Mouse (Mus musculus): ENCODE measurements around the gene Lsm7.
A peak's percentile ranks its signal among the peaks of the same experiment; 100 is the strongest.

Lsm7 gene

GRCm38 (mm10) chr10:80876028-80876427, 21.0 kb upstream of the Lsm7 start:
- DNase-seq (ENCODE audit: low spot score in 2 of 2): peak; percentile 76 to 85

DNA sequence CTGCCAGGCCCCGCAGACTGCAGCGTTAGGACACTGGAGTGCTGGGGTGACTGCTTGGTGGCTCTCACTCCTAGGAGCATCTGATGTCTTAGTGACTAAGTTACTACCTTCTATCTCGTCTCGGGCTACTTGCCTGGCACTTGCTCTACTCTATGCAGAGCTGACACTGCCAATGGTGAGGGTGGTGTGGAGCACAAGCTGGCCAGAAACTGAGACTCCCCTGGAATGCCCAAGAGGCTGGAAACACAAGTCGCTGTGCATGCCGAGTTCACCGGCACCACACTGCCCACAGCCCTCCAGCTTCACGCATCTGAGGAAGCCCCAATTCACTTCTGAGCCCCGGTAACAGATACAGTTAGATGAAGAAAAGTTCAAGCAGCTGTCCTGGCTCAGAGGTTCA, 19.0 kb upstream of the Lsm7 start:
- DNase-seq (ENCODE audit: low spot score in 2 of 2): no peak

DNA sequence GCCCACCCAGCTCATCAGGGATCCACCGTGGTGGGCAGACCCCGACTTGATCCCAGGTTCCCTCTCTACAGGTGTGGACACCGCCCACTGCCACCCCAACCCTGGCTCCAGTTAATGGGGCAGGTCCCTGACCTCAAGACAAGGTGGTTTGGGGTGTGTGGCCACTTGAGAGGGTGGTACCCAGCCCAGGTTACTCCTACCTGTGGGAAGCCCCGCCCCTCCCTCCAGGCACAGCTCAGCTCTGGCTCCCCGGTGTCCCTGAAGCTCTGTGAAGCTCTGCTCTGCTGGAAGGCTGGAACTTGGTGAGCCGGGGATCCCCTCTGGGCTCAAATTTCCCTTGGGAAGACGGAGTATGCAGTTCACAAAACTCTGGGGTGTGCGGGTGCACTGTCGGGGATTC, 16.6 kb upstream of the Lsm7 start, which contains the start of gene Tmprss9:
Gene Tmprss9, plus strand, starts transcription at position 268 of the 400 bp plus-strand sequence.
- DNase-seq (ENCODE audit: low spot score in 2 of 2): no peak

- DNase-seq (ENCODE audit: low spot score in 2 of 2): peak in 1 of 2 experiments; percentile 12
Observed at GRCm38 (mm10) chr10:80870993-80871392, 16.0 kb upstream of the Lsm7 start.

DNA sequence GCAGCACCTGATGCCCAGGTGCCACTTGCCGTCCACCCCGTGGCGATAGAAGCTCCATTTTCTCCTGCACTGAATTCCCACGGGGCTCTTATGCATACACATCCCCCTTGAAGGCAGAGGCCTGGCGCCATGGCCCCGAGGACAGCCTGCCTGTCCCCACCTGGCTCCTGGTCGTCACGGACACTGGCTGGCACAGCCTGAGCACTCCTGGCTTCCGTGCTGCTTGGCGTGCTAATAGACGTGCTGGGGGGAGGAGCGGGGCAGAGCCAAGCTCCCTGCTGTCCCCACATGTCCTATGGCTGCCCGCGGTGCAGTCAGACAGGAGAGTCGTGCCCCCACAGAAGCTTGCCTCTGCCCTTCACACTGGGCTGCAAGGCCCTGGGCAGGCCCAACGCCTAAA, 9.4 kb upstream of the Lsm7 start:
- no peak for DNase-seq (ENCODE audit: low spot score in 2 of 2)

- DNase-seq (ENCODE audit: low spot score in 2 of 2): no peak
Observed at GRCm38 (mm10) chr10:80862305-80862704, 7.3 kb upstream of the Lsm7 start.

- DNase-seq (ENCODE audit: low spot score in 2 of 2): peak; percentile 77 to 86
Observed at GRCm38 (mm10) chr10:80858350-80858935, 3.4 kb upstream of the Lsm7 start.

DNA sequence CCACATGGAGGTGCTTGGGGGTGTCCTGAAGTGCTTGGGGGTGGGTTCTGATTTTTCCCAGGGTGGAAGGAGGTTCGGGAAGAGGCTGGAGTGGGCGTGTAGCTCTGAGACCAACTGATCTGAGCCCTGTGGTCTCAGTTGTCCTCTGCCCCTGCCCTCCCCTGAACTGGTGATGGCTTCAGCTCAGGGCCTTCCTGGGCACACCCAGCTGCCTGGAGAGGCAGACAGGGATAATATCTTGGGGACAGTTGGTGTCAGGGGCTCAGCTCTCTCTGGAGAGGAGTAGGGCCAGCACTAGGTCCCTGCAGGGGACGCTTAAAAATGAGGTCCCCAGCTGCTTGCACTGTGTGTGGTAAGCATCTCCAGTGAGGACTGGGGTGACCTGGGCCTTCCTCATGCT, 2.8 kb upstream of the Lsm7 start:
- DNase-seq (ENCODE audit: low spot score in 2 of 2): peak; percentile 69 to 82

GRCm38 (mm10) chr10:80857386-80857785, 2.4 kb upstream of the Lsm7 start:
- DNase-seq (ENCODE audit: low spot score in 2 of 2): no peak

DNA sequence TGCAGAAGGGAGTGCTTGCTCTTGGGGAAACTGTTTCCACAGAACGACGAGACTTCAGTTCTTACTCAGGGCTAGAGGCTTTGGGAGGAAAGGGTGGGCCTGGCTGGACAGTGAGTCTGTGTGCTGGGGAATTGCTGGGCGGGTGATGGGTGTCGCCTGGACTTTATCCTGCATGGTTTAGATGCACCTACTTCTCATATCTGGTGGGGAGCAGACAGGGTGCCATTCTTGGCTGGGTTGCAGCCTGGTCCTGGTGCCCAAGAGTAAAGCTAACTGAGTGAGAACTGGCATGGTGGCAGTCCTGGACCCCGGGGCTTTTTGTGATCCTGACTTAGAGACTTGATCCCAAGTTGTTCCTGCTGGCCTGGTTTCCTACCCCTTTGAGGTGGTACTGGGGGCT, 1.9 kb upstream of the Lsm7 start:
- DNase-seq (ENCODE audit: low spot score in 2 of 2): peak; percentile 73 to 82

- DNase-seq (ENCODE audit: low spot score in 2 of 2): peak in 1 of 2 experiments; percentile 57
Observed at GRCm38 (mm10) chr10:80856267-80856666, 1.3 kb upstream of the Lsm7 start.

DNA sequence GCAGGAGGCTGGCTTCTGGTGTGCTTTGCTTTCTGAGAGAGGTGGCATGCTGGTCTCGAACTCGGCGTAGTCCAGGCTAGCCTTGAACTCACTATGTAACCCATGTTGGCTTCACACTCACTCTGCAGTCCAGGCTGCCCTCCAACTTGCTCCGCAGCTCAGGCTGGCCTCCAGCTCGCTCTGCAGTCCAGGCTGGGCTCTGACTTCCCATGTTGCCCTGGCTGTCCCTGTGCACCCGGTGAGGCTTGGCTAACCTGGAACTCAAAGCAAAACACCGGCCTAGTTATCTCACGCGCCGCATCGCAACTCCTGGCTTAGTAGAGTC, 702 bp upstream of the Lsm7 start:
- peak in 1 of 2 experiments; percentile 42 for DNase-seq (ENCODE audit: low spot score in 2 of 2)

- peak; percentile 78 to 83 for DNase-seq (ENCODE audit: low spot score in 2 of 2)
Observed at GRCm38 (mm10) chr10:80848571-80848970, 6.4 kb downstream of the Lsm7 start.

DNA sequence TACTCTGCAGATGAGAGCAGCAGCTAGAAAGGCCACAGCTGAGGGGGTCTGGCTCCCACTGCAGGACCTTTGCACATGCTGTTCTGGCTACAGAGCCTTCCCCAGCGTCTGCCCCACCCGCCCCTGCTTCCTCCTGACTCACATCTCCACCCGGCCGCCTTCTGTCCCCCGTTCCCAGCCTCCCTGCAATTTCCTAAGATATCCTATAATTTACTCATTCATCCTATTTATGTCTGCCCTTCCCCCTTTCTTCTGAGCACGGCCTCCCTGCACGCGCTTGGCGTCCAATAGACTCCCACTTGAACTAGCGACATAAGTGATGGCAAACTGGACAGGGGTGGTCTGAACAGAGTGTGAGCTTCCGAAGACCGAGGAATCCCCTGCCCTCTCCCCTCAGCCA, 9.3 kb downstream of the Lsm7 start:
- DNase-seq (ENCODE audit: low spot score in 2 of 2): no peak

- no peak for DNase-seq (ENCODE audit: low spot score in 2 of 2)
Observed at GRCm38 (mm10) chr10:80845055-80845693, 9.8 kb downstream of the Lsm7 start.

- DNase-seq (ENCODE audit: low spot score in 2 of 2): no peak
Observed at GRCm38 (mm10) chr10:80843931-80844547, 11.0 kb downstream of the Lsm7 start, which contains the start of gene Lingo3. Lingo3 (minus strand) TSS chr10:80844039.

- no peak for DNase-seq (ENCODE audit: low spot score in 2 of 2)
Observed at GRCm38 (mm10) chr10:80843087-80843930, 11.7 kb downstream of the Lsm7 start.

GRCm38 (mm10) chr10:80842334-80842733, 12.7 kb downstream of the Lsm7 start:
- DNase-seq (ENCODE audit: low spot score in 2 of 2): no peak

DNA sequence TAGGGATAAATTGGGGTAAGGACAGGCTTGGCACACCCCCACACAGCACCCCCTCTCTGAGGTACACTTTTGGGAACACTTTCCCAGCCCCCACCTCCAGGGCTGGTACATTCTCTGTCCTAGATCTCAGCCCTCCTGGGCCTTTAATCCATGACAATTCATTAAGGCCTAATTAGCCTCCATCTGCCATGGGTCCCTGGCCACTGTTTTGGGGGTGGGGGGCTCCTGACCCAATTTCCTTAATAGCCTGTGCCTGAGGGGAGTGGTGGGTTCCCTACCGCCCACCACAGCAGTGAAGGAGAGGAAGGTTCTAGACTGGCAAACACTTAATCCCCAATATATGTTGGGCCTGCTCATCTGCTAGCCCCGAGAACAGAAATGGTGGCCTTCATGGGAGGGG, 13.3 kb downstream of the Lsm7 start:
- no peak for DNase-seq (ENCODE audit: low spot score in 2 of 2)

DNA sequence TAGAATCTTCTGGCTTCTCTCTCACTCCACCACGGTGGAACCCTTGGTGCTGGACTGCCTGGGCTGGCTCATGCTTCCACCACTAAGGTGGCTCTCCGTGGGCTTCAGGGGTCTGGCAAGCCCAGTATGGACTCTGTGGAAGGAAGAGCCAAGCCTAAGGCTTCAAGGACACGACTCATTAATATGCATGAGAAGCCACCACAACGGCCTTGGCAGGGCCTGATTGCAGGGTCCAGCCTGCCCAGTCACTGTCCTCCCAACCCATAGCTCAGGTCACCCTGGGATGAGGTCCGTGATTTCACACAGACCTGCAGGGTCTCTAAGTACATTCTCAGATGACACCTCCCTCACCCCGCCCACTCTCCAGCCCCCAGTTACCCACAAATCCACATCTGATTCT, 15.2 kb downstream of the Lsm7 start:
- no peak for DNase-seq (ENCODE audit: low spot score in 2 of 2)

GRCm38 (mm10) chr10:80838346-80838912, 16.6 kb downstream of the Lsm7 start:
- DNase-seq (ENCODE audit: low spot score in 2 of 2): no peak

- DNase-seq (ENCODE audit: low spot score in 2 of 2): no peak
Observed at GRCm38 (mm10) chr10:80837827-80838226, 17.2 kb downstream of the Lsm7 start.

All from spleen, postnatal 4 days (tissue).